ENCODE assay signal across 8 mouse cellular contexts in genomic region chr8:123411246-123411645, GRCm38 (mm10). TPM values are rescaled to one million over a fixed set of nuclear protein-coding genes. Genes with fewer than 3 reads are reported as not detected.
DNase-seq lines count a peak whose midpoint lies in the region; ATAC-seq lines count a peak whose summit lies in the region.

Gene Tubb3, plus strand, starts transcription at chr8:123411424.

- peak within 1 kb of the TSS; percentile 59 for H3K4me2 ChIP-seq in kidney, embryonic 15.5 days
- H3K4me2 ChIP-seq in limb, embryonic 13.5 days (replicated peaks) = peak within 1 kb of the TSS; percentile 68
- peak within 1 kb of the TSS; percentile 69 for H3K4me2 ChIP-seq in neural tube, embryonic 12.5 days (replicated peaks)

- peak; percentile 75; the same call in 1 of the 2 replicates for ATAC-seq in kidney, embryonic 15.5 days (replicated peaks; ENCODE audit: low FRiP score)
- peak; percentile 62 for ATAC-seq in limb, embryonic 13.5 days (ENCODE audit: low FRiP score, low read depth)
- peak; percentile 83 for ATAC-seq in neural tube, embryonic 12.5 days (ENCODE audit: low FRiP score, low read depth)

- H3K9me3 ChIP-seq in kidney, embryonic 15.5 days (replicated peaks) = no peaks in the 10 kb centered on the region
- H3K9me3 ChIP-seq in limb, embryonic 13.5 days = no peaks in the 10 kb centered on the region
- no peaks in the 10 kb centered on the region for H3K9me3 ChIP-seq in neural tube, embryonic 12.5 days

- peak within 1 kb of the TSS; percentile 38 for H3K4me3 ChIP-seq in kidney, embryonic 15.5 days (replicated peaks)
- peak within 1 kb of the TSS; percentile 42 for H3K4me3 ChIP-seq in limb, embryonic 13.5 days
- peak within 1 kb of the TSS; percentile 79 for H3K4me3 ChIP-seq in neural tube, embryonic 12.5 days

- H3K27me3 ChIP-seq in kidney, embryonic 15.5 days = peaks cover 72% of the 10 kb centered on the region
- H3K27me3 ChIP-seq in limb, embryonic 13.5 days = peaks cover 73% of the 10 kb centered on the region
- H3K27me3 ChIP-seq in neural tube, embryonic 12.5 days (replicated peaks) = 0 out of 2 replicates have a peak, but pooled peaks cover 7% of the 10 kb centered on the region

- no peak within 1 kb of the TSS for H3K27ac ChIP-seq in kidney, embryonic 15.5 days
- no peak within 1 kb of the TSS for H3K27ac ChIP-seq in limb, embryonic 13.5 days
- peak within 1 kb of the TSS; percentile 93 for H3K27ac ChIP-seq in neural tube, embryonic 12.5 days

- WGBS in kidney, embryonic 15.5 days = under 1% methylated on average over 29 of the region's 29 CpGs
- 0% methylated on average over 29 of the region's 29 CpGs for WGBS in limb, embryonic 13.5 days
- WGBS in neural tube, embryonic 12.5 days = under 1% methylated on average over 29 of the region's 29 CpGs

- H3K9ac ChIP-seq in kidney, embryonic 15.5 days = no peak within 1 kb of the TSS; the same call in 1 of the 2 replicates
- peak within 1 kb of the TSS; percentile 26; the same call in 1 of the 2 replicates for H3K9ac ChIP-seq in limb, embryonic 13.5 days
- peak within 1 kb of the TSS; percentile 95 for H3K9ac ChIP-seq in neural tube, embryonic 12.5 days

- DNase-seq in CD4-positive, CD25-positive, alpha-beta regulatory T cell, adult 2 months (ENCODE audit: low read depth, low spot score) = peak; percentile 76
- DNase-seq in Muller cell, postnatal 12 days (ENCODE audit: inconsistent ontology term) = peak; percentile 80
- DNase-seq in cerebellum, postnatal 14 days = peak; percentile 93 to 96
- peak; percentile 87 to 88 for DNase-seq in frontal cortex, postnatal 10 days (ENCODE audit: low spot score in 2 of 2)
- DNase-seq in adipocyte (ENCODE audit: low spot score) = no peak

- no peaks in the 10 kb centered on the region for H3K36me3 ChIP-seq in kidney, embryonic 15.5 days
- no peaks in the 10 kb centered on the region for H3K36me3 ChIP-seq in limb, embryonic 13.5 days
- H3K36me3 ChIP-seq in neural tube, embryonic 12.5 days = no peaks in the 10 kb centered on the region

- peaks cover 29% of the 10 kb centered on the region for H3K4me1 ChIP-seq in kidney, embryonic 15.5 days
- peaks cover 21% of the 10 kb centered on the region for H3K4me1 ChIP-seq in limb, embryonic 13.5 days
- H3K4me1 ChIP-seq in neural tube, embryonic 12.5 days = peaks cover 23% of the 10 kb centered on the region

RNA-seq across cellular contexts. Expression of gene Tubb3, which starts in this region (rescaled TPM):
- 8.0 and 22.0 TPM in 2 replicates for polyA plus RNA-seq in kidney, embryonic 15.5 days (2015; fragmentation: Nextera tagmentation; extraction: Ambion mirVana)
- polyA plus RNA-seq in limb, embryonic 13.5 days (2015; fragmentation: Nextera tagmentation; extraction: Ambion mirVana) = 6.9 and 9.4 TPM in 2 replicates
- 1,217 and 1,244 TPM in 2 replicates for polyA plus RNA-seq in neural tube, embryonic 12.5 days (2016; fragmentation: Nextera tagmentation; extraction: Ambion mirVana)

Comparison
In these comparisons a context has a peak if more than half of its experiments do, and no peak if none do; other contexts are left out.
1. RNA of gene Tubb3 (polyA plus RNA-seq): 1,217 to 1,244 TPM in neural tube, embryonic 12.5 days; 8.0 to 22.0 TPM in kidney, embryonic 15.5 days and 6.9 to 9.4 TPM in limb, embryonic 13.5 days; every median in the first group is over 10 times any median in the second.
2. Peak in every context shown above with its lines, with median percentiles within 50 percentile points of each other: ATAC-seq, H3K4me2 ChIP-seq and H3K4me3 ChIP-seq.